Mouse (Mus musculus) mesoderm, embryonic 11.5 days (tissue): ENCODE measurements around the gene Ppp1r2.
A peak's percentile ranks its signal among the peaks of the same experiment; 100 is the strongest.

Experiments used
- DNase-seq: peaks from one replicate; pipeline ENCODE4 v3.0.0-alpha.2; 2012; ENCODE audit warnings: low read depth, low spot score

Ppp1r2 gene

DNA sequence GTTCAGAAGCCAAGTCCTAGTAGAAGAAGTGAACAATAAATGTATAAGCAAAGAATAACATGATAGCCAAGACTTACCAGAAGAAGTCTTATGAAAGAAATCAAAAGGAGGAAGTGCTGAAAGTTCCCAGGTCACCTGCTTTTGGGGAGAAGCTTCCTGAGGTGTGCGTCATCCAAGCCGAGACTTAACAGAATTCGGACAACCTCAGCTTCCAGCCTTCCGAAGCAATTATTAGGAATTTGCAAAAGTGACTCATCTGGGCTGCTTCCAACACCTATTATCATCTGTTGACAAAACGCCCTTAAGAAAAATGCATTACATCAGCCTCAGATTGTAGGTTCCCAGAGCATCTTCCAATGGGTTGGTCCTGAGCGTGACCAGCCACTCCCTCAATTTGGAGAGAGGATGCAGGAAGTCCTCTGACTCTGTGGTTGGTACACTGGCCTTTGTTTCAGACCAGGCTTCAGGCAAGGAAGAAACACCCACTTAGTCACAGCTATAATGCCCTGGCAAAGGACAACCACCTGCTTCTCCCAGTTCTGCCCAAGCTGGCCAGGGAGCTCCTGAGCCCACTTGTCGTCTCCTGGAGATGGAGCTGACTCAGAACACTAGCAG lies 15.8 kb upstream of the Ppp1r2 start:
- no peak for DNase-seq

DNA sequence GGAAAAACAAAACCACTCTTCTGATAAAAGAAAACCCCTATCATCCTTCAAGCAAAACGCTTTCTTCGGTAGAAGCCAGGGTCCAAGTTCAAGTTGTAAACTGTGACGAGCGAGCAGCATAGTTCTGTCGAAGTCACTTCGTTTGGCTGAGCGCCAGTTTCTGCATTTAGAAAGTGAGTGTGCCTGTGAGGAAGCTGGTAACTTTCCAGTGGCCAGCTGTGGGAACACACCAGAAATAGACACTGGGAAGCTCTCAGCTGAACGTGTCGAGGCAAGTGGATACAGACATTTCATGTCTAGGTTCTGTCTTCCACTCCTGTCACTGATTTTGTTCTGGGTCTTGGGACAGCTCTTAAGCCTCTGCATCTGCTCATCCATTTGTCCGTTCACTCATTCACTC lies 15.2 kb upstream of the Ppp1r2 start:
- no peak for DNase-seq

DNA sequence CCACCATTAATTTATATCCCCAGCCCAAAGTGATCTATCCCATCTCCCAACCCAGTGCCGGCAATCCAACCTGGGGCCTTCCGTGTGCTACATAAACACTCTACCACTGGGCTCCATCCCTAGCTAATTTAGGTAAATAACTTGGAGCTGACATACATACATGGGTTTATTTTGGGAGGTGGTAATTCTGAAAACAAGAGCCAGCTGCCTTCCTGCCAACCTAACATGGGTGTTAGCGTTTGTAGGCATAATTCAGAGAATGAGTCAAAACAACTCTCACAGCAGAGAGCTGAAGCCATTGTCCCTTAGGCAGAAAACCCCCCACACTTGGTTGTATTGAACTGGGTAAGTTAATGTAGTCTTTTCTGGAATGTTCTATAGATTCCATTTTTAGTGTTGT lies 12.6 kb upstream of the Ppp1r2 start:
- no peak for DNase-seq

DNA sequence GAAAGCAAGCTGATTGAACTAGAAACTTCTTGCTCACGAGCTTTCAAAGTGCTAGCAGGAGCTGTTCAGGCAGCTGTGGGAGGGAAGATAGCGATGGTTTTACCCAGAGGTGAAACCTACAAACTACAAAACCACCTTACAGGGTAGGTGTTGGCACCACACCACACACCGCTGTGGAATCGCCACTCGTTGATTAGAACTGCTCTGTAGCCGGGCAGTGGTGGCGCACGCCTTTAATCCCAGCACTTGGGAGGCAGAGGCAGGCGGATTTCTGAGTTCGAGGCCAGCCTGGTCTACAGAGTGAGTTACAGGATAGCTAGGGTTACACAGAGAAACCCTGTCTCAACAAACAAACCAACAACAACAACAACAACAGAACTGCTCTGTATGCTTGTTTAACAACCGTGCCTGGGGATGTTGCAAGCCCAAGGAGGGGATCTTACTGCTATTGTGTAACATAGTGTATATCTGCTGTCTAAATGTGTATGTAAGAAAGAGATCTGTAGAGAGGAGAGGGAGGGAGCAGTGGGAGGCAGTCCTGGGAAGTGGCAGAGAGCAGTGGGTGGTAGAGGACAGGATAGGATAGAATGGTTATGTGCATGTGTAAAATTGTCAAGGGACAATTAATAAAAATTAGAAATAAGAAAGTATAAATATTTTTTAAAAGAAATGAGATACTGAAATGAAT lies 11.9 kb upstream of the Ppp1r2 start:
- DNase-seq, result no peak

DNA sequence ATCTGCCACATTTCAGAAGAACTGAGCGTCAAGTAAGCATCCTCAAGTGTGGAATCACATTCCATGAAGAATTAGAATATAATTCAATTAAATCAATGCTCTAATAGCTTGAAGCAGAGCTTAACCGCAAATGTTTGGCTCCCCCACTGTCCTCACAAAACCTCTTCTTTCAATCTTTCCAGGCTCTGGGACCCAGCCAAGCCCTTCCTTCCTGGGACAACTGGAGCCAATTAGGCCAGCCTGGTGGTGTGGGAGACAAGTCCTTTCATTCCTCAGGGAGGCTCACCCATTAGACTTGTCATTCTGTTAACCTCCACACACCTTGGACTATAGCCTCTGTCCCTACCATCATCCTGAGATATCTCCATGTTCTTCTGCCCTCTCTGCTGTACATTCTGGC lies 6.9 kb upstream of the Ppp1r2 start:
- DNase-seq, result no peak

DNA sequence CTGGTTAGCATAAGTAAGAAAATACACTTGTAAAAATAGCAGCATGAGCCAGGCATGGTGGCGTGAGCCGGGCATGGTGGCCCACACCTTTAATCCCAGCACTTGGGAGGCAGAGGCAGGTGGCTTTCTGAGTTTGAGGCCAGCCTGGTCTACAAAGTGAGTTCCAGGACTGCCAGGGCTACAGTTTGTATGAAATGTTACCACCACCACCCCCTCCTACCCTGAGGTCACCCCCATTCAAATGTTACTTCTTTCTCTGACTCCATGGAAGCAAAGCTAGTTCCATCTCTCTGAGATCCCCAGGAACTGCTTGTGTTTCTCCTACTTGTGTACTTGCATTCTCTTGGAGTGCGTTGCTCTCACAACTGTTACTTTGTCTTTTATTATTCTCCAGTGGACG lies 5.1 kb upstream of the Ppp1r2 start:
- no peak for DNase-seq

DNA sequence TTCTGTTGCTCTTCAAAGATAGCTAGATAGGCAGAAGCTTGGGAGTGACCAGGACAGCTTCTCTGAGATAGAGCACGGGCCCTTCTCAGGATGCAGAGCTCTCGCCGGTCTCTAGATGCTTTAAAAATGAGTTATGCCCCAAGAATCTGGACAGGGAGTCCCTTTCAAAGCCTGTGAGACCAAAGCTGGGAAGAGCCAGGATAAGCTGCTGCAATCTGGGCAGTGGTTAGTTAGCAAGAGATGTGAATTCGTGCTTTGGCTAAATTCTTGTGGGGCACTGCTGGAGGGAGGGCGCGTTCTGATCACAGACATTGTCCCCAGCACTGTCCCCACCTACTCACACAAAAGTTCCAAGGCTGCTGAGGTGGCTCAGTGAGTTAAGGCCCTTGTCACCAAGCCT lies 3.5 kb upstream of the Ppp1r2 start:
- DNase-seq, result no peak

DNA sequence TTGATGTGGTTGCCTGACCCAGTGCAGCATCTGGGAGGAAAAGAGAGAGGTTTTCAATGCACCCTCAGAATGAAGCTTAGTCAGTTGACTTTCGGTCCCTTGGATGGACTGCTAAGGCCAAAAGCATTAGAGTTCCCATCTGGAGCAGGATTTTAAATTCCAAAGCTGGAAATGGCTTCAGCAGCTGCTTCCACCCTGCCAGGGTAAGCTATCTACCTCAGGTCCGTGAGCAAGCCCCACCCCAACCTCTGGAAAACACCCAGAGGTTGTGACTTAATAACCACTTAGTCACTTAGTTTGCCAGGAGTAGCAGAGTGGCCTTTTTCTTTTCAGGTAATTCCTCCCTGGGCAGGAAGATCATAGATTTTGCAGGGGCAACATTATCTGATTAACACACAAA lies 3.0 kb upstream of the Ppp1r2 start:
- no peak for DNase-seq

DNA sequence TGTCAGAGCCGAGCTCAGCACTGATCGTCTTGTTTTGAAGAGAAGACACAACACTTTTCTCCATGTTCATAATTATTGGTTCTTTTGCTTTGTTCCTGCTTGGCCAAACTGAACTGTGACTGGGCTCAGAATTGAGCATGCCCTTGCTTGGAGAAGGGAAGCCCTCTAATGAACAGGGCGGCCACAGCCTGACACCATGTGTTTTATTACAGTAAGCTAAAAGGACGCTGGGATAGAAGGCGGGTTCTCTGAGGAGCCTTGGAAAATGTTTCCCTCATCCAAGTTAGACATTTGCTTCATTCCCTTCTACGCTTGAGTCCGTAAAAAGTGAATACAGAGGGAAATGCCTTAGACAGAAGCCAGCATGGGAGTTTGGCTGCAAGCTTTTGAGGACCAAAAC lies 1.9 kb upstream of the Ppp1r2 start:
- DNase-seq, result no peak

DNA sequence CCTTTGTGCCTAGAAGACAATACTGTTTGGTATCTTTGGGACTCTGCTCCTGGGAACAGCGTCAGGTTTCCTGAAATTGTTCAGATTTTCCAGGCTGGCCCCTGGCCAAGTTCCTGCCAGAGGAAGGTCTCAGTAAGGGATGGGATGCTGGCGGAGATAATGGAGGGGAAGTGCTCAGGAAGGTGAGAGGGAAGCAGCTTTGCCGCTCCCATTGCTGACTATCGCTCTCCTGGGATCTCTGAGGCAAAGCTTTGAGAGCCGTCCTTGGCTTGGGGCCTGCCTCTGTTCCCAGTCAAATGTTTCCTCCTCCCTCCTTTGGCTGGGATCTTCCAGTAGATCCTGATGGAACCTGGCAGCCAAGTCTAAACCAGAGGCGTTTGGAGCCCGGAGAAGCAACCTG lies 1.5 kb upstream of the Ppp1r2 start:
- DNase-seq, result peak; percentile 19

DNA sequence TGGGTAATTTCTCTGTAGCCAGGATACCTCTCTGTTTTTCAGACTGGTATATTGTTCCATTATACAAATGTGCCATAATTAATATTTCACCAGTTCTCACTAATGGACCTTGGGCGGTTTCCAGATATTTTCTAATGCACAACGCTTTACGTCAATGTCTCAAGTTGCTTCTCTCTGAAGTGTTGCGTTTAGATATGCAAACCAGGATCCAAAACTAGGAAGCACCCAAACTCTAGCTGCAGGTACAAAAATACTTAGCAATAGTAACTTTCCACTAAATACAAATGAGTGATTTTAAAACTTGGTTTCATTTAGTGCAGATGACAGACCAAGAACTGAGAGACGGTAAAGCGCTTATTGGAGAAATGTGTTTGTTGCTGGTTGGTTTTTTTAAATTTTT lies 993 bp downstream of the Ppp1r2 start:
- DNase-seq, result no peak

DNA sequence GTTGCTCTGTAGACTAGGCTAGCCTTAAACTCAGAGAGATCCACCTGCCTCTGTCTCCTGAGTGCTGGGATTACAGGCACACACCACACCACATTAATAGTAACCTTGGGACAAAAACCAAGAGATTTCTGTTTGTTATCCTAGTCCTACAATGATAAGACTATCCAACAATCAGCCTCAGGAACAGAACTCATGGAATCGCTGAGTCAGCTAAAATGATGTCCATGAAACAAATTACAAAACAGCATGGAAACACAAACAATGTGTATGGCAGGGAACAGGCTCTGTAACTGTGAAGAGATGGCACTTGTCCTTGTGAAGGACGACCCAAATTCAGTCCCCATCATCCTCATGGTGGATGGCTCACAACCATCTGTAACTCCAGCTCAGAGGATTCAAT lies 8.4 kb downstream of the Ppp1r2 start:
- DNase-seq, result no peak

DNA sequence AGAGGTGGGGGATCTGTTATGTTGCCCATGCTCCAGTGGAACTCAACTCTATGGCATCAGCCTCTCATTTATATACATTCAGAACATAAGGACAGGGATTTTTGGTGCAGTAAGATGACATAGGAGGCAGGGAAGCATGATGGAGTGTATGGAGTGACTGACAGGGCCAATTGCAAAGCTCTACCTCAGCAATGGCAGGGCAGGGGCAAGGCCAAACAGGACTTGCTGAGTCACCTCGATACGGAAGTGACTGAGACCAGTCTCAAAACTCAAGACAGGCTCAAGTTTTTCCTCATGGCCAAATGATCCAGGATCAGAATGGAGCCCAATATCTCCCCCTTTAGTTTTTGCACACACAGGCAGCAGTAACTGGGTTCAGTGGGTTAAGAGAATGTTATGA lies 18.9 kb downstream of the Ppp1r2 start:
- no peak for DNase-seq

DNA sequence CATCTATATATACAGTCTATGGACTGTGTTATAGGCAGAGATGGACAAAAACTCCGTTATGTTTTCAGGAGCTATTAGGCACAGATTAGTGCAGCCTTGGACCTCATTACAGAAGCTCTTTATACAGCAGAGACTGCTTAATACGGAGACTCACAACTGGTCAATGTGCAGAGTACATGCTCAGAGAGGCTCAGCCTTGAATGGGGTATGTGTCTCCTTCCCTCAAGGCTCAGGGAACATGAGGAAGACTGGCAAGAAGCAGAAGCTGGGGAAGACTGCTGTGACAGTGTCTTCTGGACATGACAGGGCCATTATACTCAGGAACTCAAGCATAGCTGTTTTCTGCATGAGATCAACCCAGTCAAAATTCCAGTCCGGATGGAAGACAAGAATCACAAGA lies 19.4 kb downstream of the Ppp1r2 start:
- DNase-seq, result no peak

DNA sequence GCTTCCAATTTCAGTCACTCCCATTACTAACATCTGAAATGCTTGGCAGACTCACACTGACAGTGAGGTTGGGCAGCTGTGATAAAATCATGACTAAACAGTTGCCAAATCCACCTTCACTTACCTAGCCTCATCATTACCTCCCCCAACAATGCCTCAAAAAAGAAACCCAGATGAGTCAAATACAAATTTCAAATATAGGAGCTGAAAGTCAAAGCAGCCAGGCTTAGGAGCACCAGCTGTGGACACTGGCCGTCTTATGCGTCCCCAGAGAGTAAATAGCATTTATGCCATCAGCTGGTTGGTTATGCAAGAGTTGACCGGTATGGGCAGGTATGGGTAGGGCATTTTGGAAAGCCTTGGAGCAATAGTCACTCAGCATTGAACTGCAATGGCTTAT lies 25.7 kb downstream of the Ppp1r2 start:
- DNase-seq, result no peak

DNA sequence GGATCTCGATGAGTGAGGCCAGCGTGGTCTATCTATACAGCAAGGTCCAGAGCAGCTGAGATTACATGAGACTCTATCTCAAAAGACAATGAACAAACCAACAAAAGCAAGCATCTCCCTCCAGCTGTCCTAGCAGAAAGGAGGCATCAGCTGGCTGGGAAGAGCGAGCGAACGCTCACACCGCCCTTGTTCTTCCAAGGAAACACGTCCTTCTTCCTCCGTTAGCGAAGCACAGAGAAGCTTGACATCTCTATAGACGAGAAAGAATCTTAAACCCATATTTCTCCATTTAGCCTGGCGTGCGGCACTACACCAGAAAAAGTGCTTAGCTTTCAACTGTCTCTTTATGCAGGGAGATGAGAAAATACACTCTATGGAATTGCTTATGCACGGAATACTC lies 26.4 kb downstream of the Ppp1r2 start:
- no peak for DNase-seq

DNA sequence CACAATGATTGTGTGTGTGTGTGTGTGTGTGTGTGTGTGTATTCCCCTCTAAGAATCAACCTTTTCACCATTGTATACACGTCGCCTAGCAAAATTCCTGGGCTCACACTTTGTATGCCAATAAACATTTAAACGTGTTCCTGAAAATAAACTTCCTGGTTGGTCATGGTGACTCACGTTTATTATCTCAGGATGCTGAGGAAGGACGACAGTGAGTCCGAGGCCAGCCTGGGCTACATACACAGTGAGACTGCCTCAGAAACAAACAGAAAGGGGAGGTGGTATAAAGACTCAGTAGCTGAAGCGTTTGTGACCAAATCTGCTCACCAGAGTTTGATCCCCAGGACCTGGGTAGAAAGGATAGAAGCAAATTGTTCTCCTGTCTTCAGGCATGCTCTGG lies 27.6 kb downstream of the Ppp1r2 start:
- DNase-seq, result no peak

DNA sequence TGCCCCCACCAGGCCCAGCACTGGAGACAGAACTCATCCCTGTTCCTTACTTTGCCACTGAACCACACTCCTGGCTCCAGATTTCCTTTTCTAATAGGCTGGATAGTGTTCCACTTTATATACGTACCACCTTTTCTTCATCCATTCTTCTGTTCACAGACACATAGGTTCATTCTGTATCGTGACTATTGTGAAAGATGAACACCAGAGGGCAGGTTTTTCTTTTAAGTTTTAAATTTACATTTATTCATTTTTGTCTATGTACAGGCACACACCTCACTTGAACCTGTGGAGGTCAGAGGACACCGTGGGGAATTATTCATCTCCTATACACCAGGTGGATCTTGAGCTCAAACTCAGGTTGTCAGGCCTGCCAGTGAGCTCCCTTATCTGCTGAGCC lies 31.0 kb downstream of the Ppp1r2 start:
- no peak for DNase-seq

DNA sequence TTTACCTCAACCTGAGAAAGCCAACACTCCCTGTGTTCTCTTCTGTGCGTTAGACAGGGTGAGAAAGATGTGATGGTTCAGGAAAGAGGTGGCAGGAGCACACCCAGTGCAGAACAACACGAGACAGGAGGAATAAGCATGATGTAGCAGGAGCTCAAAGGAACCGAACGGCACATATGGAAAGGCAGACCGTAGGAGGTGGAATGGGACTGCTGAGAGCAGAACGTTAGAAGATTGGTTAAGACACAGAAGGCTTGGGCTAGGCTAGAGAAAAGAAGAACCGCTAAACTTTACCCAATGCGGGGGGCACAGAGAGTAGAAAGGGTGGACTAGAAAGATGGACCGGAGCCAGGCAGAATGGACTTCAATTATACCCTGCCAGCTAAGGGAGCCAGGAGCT lies 33.6 kb downstream of the Ppp1r2 start:
- DNase-seq, result no peak

DNA sequence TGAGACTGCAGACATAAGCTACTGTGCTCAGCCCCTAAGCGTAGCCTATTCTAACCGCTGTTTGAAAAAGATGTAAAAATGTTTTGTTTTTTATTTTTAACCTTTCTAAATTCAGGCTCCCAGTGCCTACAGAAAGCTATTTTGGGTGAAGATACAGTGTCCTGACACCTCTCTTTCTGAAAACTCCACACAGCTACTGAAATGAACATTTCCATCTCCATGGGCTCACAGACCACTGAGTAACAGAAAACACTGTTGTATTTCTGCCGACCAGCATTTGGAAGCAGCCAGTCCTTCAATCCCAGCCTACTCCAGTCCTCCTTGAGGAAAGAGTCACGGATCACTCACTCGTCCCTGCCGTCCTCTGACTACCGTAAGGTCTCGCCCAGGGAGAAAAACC lies 34.5 kb downstream of the Ppp1r2 start:
- DNase-seq, result no peak

DNA sequence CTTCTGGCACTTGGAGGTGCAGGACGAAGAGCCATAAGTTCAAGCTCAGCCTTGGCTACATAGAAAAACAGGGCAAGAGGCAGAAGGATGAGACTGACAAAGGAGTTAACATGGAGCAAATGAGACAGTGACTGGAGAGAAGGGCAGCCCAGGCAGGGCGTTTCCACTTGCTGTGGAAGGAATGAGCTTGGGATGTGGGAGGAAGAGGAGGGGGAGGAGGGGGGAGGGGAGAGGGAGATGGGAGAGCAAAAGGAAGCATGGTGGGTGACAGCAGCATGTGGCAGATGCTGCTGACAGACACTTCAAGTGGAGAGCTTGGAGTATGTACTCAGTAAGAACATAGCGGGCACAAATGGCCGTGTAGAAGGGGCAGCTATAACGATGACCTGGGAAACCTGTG lies 36.8 kb downstream of the Ppp1r2 start:
- DNase-seq, result no peak

DNA sequence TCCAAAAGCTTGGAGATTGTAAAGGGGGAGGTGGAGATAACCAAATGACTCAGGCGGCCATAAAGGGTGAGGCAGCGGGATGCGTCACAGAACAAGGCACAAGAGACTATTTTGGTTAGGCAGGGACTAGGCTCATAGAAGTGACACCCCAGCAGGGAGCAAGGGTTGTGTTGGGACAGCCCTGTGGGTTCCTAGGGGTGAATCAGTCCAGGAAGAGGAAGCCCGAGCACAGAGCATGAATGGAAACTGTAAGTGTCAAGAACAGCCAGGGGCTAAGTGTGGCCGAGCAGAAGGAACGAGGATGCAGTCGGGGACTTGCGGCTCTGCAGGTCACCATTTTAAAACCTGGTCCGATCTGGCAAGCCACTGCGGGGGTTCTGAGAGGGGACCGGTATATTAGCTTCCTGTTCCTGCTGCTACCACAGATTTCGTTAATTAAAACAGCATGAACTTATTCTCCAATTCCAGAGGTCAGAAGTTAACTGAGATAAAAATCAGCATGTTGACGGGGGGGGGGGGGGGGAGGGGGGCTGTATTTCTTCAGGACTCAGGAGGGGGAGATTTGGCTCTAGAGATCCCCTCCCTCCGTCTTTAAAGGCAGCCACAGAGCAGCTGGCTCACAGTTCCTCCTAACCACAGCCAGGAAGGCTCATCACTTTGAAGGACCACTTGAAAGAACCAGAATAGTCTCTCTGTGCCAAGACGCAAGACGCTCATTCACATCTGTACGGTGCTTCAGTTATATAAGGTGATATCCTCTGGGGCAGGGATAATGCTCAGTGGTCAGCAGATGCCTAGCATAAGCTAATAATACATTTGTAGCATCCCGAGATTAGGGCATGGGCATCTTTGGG lies 39.4 kb downstream of the Ppp1r2 start:
- DNase-seq, result no peak
